Mouse (Mus musculus): ENCODE results near the gene Gabra4.
"Not testable (repeated sequence)": the region's sequence is repeated elsewhere in the genome, so short reads cannot be mapped to it uniquely, and the experiment has no call there.

The Gabra4 gene

GRCm38 (mm10) chr5:71525486-71525885 is 132.6 kb downstream of the Gabra4 start:
- DNase-seq (ENCODE audit: extremely low spot score, low spot score) = not testable (repeated sequence)

Data from neural tube, embryonic 10.5 days (tissue).